8 mouse cellular contexts compared by ENCODE assay signal in the genomic region with DNA sequence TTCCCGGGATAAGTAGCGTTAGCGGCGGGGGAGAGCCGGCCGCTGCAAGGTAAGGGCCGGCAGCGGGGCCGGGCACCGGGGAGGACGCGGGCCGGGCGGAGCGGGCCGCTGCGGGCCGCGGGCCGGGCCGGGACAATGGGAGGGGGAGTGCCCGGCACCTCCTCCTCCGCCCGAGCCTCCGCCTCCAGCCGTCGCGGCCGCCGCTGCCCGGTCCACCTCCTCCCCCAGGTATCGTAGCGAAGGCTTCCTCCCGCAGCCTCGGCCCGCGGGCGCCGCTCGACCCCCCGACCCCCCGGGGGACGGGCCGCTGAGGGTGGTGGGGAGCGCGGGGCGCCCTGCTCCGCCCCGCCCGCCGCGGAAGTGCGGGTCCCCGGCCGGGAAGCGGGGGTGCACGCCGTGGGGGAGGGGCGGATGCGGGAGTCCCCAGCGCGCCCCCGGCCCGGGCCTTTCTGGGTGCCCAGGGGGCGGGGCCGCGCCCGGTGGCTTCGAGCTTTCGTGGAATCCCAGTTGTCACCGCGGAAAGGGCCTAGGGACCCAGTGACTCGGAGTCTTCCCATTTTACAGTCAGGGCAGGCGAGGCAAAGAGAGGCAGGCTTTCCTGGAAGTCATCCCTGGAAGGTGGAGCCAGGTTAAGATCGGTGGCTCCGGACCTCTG. TPM values are rescaled to one million over a fixed set of nuclear protein-coding genes. Genes with fewer than 3 reads are reported as not detected.
DNase-seq lines count a peak whose midpoint lies in the region; ATAC-seq and TF ChIP-seq lines count a peak whose summit lies in the region.

No protein-coding gene starts in this region.

- under 1% methylated on average over 72 of the region's 76 CpGs for WGBS in embryonic facial prominence, embryonic 13.5 days
- under 1% methylated on average over 54 of the region's 76 CpGs for WGBS in heart, embryonic 14.5 days
- 2% methylated on average over 62 of the region's 76 CpGs for WGBS in spleen, adult 2 months

- DNase-seq in CH12.LX (ENCODE audit: extremely low read depth) = peak; percentile 14
- DNase-seq in adrenal gland, adult 2 months = peak; percentile 91
- DNase-seq in kidney, postnatal 14 days = peak; percentile 84
- DNase-seq in lung, postnatal 36 days = peak; percentile 65
- DNase-seq in spleen, adult 2 months (ENCODE audit: low read depth in 1 of 2, low spot score in 2 of 2) = peak in 1 of 2 experiments; percentile 57

- peak overlapping the region; percentile 54 to 90 (median 72) for H3K4me3 ChIP-seq in CH12.LX (replicated peaks in 1 of 3; ENCODE audit: low read depth in 2 of 3, low read length in 2 of 3, poor library complexity in 1 of 3)
- H3K4me3 ChIP-seq in embryonic facial prominence, embryonic 13.5 days = peak overlapping the region; percentile 86
- peak overlapping the region; percentile 90 to 95 for H3K4me3 ChIP-seq in heart, embryonic 14.5 days (ENCODE audit: control insufficient read depth in 1 of 2, insufficient read depth in 1 of 2, low read depth in 1 of 2, low read length in 2 of 2)
- H3K4me3 ChIP-seq in spleen, adult 2 months (ENCODE audit: extremely low read depth, insufficient read depth, insufficient read length) = peak overlapping the region; percentile 81

- peaks cover 3% of the 10 kb centered on the region for H3K27me3 ChIP-seq in CH12.LX (replicated peaks)
- no peaks in the 10 kb centered on the region for H3K27me3 ChIP-seq in embryonic facial prominence, embryonic 13.5 days
- H3K27me3 ChIP-seq in heart, embryonic 14.5 days (ENCODE audit: control insufficient read depth, insufficient read depth, low read length) = no peaks in the 10 kb centered on the region
- H3K27me3 ChIP-seq in spleen, adult 2 months (ENCODE audit: control insufficient read depth, insufficient read depth, low read length) = no peaks in the 10 kb centered on the region

- H3K27ac ChIP-seq in CH12.LX (ENCODE audit: insufficient read depth, low read depth) = no peak overlapping the region
- peak overlapping the region; percentile 99 for H3K27ac ChIP-seq in embryonic facial prominence, embryonic 13.5 days
- H3K27ac ChIP-seq in heart, embryonic 14.5 days (replicated peaks in 1 of 2; ENCODE audit: control insufficient read depth in 1 of 2, insufficient read depth in 1 of 2, low read depth in 2 of 2, low read length in 2 of 2) = peak overlapping the region; percentile 94 to 99
- peak overlapping the region; percentile 88 for H3K27ac ChIP-seq in spleen, adult 2 months (ENCODE audit: insufficient read depth, low read length)

- H3K4me1 ChIP-seq in CH12.LX (ENCODE audit: control insufficient read depth in 1 of 2, insufficient read depth in 2 of 2) = peaks cover 0 to 15% of the 10 kb centered on the region in 2 experiments; a peak in 2 of 4 replicates
- H3K4me1 ChIP-seq in embryonic facial prominence, embryonic 13.5 days = peaks cover 46% of the 10 kb centered on the region
- peaks cover 23 to 46% of the 10 kb centered on the region in 2 experiments for H3K4me1 ChIP-seq in heart, embryonic 14.5 days (ENCODE audit: control insufficient read depth in 2 of 2, insufficient read depth in 2 of 2, low read length in 2 of 2)
- peaks cover 7% of the 10 kb centered on the region for H3K4me1 ChIP-seq in spleen, adult 2 months (ENCODE audit: control insufficient read depth, insufficient read depth, insufficient read length)

- no peak for TF ChIP-seq RAD21 in CH12.LX (IDR thresholded peaks at IDR 0.05; ENCODE audit: low read depth, low read length)

- TF ChIP-seq CTCF in CH12.LX (conservative IDR thresholded peaks at IDR 0.05 in 1 of 2, IDR thresholded peaks at IDR 0.05 in 1 of 2; ENCODE audit: low read depth in 2 of 2, low read length in 2 of 2) = no peak
- TF ChIP-seq CTCF in spleen, adult 2 months (IDR thresholded peaks at IDR 0.05; ENCODE audit: extremely low read depth, insufficient read depth, insufficient read length, insufficient replicate concordance) = 0 out of 2 replicates have a peak, but pooled peaks have one; percentile 0

- peak overlapping the region; percentile 59 for H3K9ac ChIP-seq in CH12.LX (ENCODE audit: insufficient read depth, low read depth)
- peak overlapping the region; percentile 96 for H3K9ac ChIP-seq in embryonic facial prominence, embryonic 13.5 days
- H3K9ac ChIP-seq in heart, embryonic 14.5 days (ENCODE audit: low read length) = peak overlapping the region; percentile 96

- peak; percentile 43; the same call in 1 of the 2 replicates for ATAC-seq in embryonic facial prominence, embryonic 13.5 days (ENCODE audit: insufficient number of reproducible peaks, insufficient read depth, low FRiP score, low TSS enrichment, low read depth)
- peak; percentile 58 for ATAC-seq in heart, embryonic 14.5 days (ENCODE audit: insufficient number of reproducible peaks, insufficient read depth, low FRiP score, low read depth)
- ATAC-seq in megakaryocyte-erythroid progenitor cell, adult 5-6 weeks (replicated peaks; ENCODE audit: low FRiP score, low TSS enrichment, poor library complexity, severe bottlenecking) = no peak; the same call in 1 of the 2 replicates

- H3K79me2 ChIP-seq in CH12.LX (replicated peaks; ENCODE audit: control insufficient read depth, extremely low read depth, insufficient read depth, poor library complexity, severe bottlenecking) = no peaks in the 10 kb centered on the region

- in situ Hi-C loops in CH12.LX (cut with MboI; ENCODE audit: low pct_ligation_motif_present, low pct_unique_long_range_greater_than_20kb, low sequenced_read_pairs) = loop anchor here (25.0 kb wide), 1 partner anchor 669 kb away; no protein-coding TSS in a partner anchor

- H3K4me2 ChIP-seq in CH12.LX (ENCODE audit: insufficient read depth, low read depth, poor library complexity, severe bottlenecking) = peak overlapping the region; percentile 60
- peak overlapping the region; percentile 78 for H3K4me2 ChIP-seq in embryonic facial prominence, embryonic 13.5 days
- H3K4me2 ChIP-seq in heart, embryonic 14.5 days (ENCODE audit: low read length) = peak overlapping the region; percentile 71

- no peaks in the 10 kb centered on the region for H3K36me3 ChIP-seq in CH12.LX (replicated peaks in 1 of 2; ENCODE audit: control insufficient read depth in 1 of 2, insufficient read depth in 1 of 2, low read length in 1 of 2)
- no peaks in the 10 kb centered on the region for H3K36me3 ChIP-seq in embryonic facial prominence, embryonic 13.5 days
- peaks cover 3% of the 10 kb centered on the region; the same call in 1 of the 2 replicates for H3K36me3 ChIP-seq in heart, embryonic 14.5 days (ENCODE audit: control insufficient read depth, insufficient read depth, low read length)
- H3K36me3 ChIP-seq in spleen, adult 2 months (ENCODE audit: control insufficient read depth, insufficient read depth, low read length) = no peaks in the 10 kb centered on the region

- H3K9me3 ChIP-seq in CH12.LX (replicated peaks; ENCODE audit: low read length) = no peaks in the 10 kb centered on the region
- no peaks in the 10 kb centered on the region for H3K9me3 ChIP-seq in embryonic facial prominence, embryonic 13.5 days
- H3K9me3 ChIP-seq in heart, embryonic 14.5 days (ENCODE audit: control insufficient read depth, low read length) = no peaks in the 10 kb centered on the region

- no peak for TF ChIP-seq EP300 in CH12.LX (IDR thresholded peaks at IDR 0.05; ENCODE audit: low read length)

- no peak; the same call in 1 of the 2 replicates for TF ChIP-seq POLR2A in CH12.LX (IDR thresholded peaks at IDR 0.05; ENCODE audit: low read depth, low read length)
- TF ChIP-seq POLR2A in spleen, adult 2 months (IDR thresholded peaks at IDR 0.05; ENCODE audit: low read depth, low read length) = no peak

- dilution Hi-C loops in CH12.LX (cut with MboI; ENCODE audit: extremely low pct_ligation_motif_present, extremely low pct_unique_long_range_greater_than_20kb, low sequenced_read_pairs) = no loop called here

TF ChIP-seq in CH12.LX, 34 proteins besides CTCF, POLR2A, EP300 and RAD21:
- TF ChIP-seq RCOR1 (conservative IDR thresholded peaks at IDR 0.05; ENCODE audit: low read depth, low read length) (no peak), SIN3A (IDR thresholded peaks at IDR 0.05; ENCODE audit: low read length) (no peak), ETS1 (conservative IDR thresholded peaks at IDR 0.05; ENCODE audit: low read depth, low read length) (no peak), E2F4 (IDR thresholded peaks at IDR 0.05; ENCODE audit: insufficient replicate concordance, low read depth, low read length) (no peak), USF2 (conservative IDR thresholded peaks at IDR 0.05; ENCODE audit: low read depth, low read length) (no peak), CHD2 (IDR thresholded peaks at IDR 0.05; ENCODE audit: low read length) (no peak), MEF2A (IDR thresholded peaks at IDR 0.05; ENCODE audit: borderline replicate concordance, low read depth, low read length) (no peak), ZC3H11A (IDR thresholded peaks at IDR 0.05; ENCODE audit: low read depth, low read length) (no peak), NRF1 (IDR thresholded peaks at IDR 0.05; ENCODE audit: low read depth, low read length) (no peak), BHLHE40 (IDR thresholded peaks at IDR 0.05; ENCODE audit: low read depth, low read length) (0 out of 2 replicates have a peak, but pooled peaks have one; percentile 0), ELF1 (IDR thresholded peaks at IDR 0.05; ENCODE audit: low read depth, low read length) (peak; percentile 28; the same call in 1 of the 2 replicates), USF1 (IDR thresholded peaks at IDR 0.05; ENCODE audit: low read depth, low read length) (no peak), TCF12 (IDR thresholded peaks at IDR 0.05; ENCODE audit: low read depth, low read length) (no peak), IRF4 (IDR thresholded peaks at IDR 0.05; ENCODE audit: low read depth, low read length) (no peak), MAX (IDR thresholded peaks at IDR 0.05; ENCODE audit: low read length) (no peak), CHD1 (IDR thresholded peaks at IDR 0.05; ENCODE audit: low read depth, low read length) (no peak)
TF ChIP-seq in CH12.LX: peak in this region for 2.

RNA-seq across cellular contexts. Expression of gene Lpp, which starts 0.4 kb away (rescaled TPM):
- total RNA-seq in CH12.LX (2012; rRNA removed) = 0.68 and 0.80 TPM in 2 replicates
- 0.57 and 0.64 TPM in 2 replicates for total RNA-seq in CH12.LX (2014; rRNA removed)
- polyA plus RNA-seq in CH12.LX (2012; ENCODE audit: insufficient read length, low read depth) = 0.91 and 1.2 TPM in 2 replicates
- 10 to 100 TPM; 35.1 to 94.8 TPM for total RNA-seq in adrenal gland, adult 2 months (2021)
- polyA plus RNA-seq in adrenal gland, adult 2 months (2012; rRNA removed) = 15.0 and 32.3 TPM in 2 replicates
- 48.9 and 49.3 TPM in 2 replicates for polyA plus RNA-seq in embryonic facial prominence, embryonic 13.5 days (2015; fragmentation: Nextera tagmentation; extraction: Ambion mirVana)
- 46.6 and 53.0 TPM in 2 replicates for polyA plus RNA-seq in heart, embryonic 14.5 days (2014; fragmentation: Nextera tagmentation; extraction: Ambion mirVana)
- polyA plus RNA-seq in spleen, adult 2 months (2012; rRNA removed) = 8.2 and 12.2 TPM in 2 replicates
- 3.3 and 4.5 TPM in 2 replicates for total RNA-seq in megakaryocyte-erythroid progenitor cell, adult 5-6 weeks (2014; fragmentation: Nextera tagmentation)
- total RNA-seq in megakaryocyte-erythroid progenitor cell, adult 5-6 weeks (2017) = 0.47 and 2.4 TPM in 2 replicates
